Mouse (Mus musculus): ENCODE data around the gene Slc1a3.

The Slc1a3 gene

GRCm38 (mm10) chr15:8655251-8655650, 55.3 kb downstream of the Slc1a3 start:
- DNase-seq = no peak

DNA sequence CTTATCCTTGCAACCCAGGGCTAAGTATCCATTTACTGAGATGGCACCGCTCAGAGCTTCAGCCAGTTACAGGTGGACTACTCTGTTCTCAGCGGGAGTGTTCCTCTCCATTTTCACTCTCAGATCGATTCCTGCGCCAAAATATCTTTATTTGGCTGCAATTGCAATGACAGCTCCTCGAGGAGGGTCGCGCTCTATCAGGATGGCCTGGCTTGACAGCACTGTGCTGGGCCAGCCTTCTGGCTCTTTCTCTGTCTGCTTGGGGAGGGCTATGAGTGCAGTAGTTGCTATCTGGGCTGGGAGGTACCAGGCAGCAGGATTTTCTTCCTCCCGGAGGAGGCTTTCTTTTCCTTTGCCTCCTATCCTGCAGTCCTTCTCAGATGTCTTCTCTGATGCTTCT, 57.9 kb downstream of the Slc1a3 start:
- DNase-seq = no peak

DNA sequence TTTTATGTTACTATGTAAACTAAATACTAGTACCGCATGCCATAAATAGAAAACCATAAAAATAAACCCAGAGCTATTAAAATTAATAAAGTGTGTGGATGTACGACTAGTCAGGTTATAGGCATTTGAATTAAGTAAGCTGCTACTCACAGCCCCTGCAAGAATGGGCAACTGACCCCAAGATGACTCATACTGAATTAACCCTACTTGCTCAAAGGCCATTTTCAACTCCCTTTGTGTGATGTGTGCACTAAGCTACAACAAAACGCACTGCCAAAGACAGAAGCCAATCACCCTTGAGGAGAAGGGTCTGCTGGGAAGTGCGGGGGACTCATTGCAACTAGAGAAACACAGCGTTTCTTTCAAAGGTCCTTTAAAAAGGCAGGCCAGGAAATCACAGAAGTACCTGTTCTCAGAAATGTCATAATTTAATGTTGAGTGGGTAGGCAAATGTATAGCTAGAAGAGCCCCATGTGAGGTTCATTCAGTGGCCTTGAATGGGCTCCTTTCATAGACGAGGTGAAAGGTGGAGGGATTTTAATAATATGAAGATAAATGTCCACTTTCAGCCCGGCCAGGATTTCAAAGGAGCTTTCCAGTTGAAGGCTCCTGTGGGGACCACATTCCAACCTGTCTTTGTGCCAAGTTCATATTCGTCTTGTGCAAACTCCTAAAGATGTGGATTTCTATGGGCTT, 66.4 kb downstream of the Slc1a3 start:
- no peak for DNase-seq

- DNase-seq = no peak
These were observed 70.7 kb downstream of the Slc1a3 start for GRCm38 (mm10) chr15:8639856-8640255.

DNA sequence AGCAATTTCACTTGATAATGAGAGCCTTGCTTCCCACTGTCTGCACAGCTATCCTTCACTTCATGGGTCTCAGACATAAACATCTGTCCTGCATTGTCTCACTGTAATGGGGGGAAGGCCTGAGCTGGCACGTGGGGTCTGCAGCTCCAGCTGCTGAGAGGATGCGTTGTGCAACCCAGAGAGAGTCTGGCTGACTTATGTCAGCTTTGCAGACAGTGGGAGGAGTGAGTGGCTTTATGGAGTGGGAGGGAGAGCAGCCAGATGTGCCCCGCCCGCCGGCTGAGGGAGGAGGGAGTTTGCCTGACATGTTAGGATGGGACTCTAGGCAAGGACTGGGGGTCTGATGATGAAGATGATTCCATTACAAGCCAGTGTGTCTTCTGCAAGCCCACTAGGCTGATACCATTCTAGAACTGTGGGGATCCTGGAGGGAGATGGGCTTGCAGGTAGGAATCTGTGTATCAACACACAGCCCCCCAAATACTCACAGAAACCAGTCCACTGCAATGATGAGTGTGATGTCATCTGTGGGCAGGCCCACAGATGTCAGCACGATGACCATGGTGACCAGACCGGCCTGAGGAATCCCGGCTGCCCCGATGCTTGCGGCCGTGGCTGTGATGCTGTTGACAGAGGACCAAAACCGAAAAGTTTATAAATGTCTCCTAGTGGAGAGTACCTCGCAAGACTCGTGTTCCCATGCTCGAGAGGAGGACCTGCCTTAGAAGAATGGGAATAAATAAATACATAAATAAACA, 71.8 kb downstream of the Slc1a3 start:
- DNase-seq = no peak

- DNase-seq = no peak
These were observed 73.3 kb downstream of the Slc1a3 start for GRCm38 (mm10) chr15:8637283-8637682.

GRCm38 (mm10) chr15:8635974-8636373, 74.6 kb downstream of the Slc1a3 start:
- no peak for DNase-seq

DNA sequence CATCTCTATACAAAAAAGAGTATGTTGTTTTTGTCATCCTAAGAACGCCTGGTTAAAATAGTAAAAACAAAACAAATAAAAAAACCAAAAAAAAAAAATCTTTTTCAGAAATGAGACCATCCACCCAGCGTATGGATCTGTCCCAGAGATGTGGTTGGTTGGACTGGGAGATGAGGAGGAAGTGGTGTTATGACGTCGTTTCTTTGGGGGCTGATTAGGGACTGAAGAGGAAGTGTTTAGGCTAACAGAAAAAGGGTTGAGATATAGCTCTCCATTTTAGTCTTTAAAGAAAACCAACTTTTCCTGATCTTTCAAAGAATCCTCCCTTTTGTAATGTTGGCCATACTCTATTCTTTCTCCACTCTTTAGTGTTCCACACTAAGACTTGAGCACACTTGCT, 75.8 kb downstream of the Slc1a3 start:
- DNase-seq = no peak

DNA sequence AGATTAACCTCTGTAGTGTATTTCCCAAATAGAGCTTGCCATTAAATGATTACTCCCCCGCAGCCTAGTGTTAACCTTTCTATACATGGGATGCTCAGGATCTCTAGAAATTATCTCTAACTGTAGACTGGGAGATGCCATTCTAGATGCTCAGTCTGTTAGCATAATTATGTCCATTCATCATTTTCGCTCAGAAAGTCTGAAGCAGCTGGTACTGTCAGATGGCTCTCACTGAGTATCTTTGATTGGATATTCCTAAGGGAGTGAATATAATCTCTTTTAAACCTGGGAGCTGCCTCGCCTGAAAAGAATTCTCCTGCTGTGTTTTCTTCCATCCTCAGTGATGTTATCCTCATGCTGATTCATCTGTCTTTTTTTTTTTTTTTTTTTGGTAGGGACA, 76.2 kb downstream of the Slc1a3 start:
- no peak for DNase-seq

DNA sequence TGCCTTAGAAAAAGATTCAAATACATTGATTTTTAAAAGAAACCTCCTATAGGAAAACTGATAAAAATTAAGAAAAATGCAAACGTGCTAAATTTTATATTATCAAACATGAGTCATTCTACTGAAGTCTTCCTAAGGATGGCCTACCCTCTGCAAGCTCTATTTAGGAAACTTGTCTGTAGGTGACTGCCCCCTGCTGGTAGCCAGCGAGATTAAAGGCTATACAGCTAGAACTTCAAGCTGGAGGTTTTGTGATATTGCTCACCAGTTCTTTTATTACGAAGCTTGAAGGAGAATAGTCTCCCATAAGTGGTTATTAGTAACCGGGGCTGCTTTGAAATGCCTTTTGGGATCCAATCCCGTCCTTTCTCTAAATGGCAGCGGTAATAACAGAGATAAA, 77.2 kb downstream of the Slc1a3 start:
- peak; percentile 64 for DNase-seq

- no peak for DNase-seq
These were observed 78.2 kb downstream of the Slc1a3 start for GRCm38 (mm10) chr15:8632361-8632760.

DNA sequence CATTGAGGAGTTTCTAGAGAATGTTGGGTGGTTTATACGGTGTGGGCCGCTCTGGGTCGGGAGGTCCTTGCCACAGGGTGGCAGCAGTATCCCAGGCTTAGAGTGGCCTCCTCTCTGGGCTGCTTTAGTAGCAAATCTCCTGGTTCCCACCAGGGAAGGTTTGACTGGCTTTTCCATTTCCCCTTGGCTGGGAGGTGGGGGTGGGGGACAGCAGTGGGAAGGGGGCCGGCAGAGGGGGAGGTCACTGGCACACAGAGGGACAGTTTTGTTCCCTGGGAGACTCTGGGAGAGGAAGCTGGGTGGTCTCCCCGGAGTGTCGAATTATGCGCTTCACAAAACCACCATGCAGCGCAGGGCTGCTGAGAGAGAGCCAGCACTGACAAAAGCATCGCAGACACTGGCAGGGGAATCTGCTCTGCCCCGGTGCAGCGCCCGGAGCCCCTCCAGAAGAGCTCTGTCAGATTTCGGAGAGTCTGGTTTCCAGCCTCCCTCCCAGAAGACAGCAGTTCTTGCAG, 81.2 kb downstream of the Slc1a3 start:
- peak; percentile 61 for DNase-seq

- peak; percentile 22 for DNase-seq
These were observed 82.4 kb downstream of the Slc1a3 start for GRCm38 (mm10) chr15:8628150-8628549.

DNA sequence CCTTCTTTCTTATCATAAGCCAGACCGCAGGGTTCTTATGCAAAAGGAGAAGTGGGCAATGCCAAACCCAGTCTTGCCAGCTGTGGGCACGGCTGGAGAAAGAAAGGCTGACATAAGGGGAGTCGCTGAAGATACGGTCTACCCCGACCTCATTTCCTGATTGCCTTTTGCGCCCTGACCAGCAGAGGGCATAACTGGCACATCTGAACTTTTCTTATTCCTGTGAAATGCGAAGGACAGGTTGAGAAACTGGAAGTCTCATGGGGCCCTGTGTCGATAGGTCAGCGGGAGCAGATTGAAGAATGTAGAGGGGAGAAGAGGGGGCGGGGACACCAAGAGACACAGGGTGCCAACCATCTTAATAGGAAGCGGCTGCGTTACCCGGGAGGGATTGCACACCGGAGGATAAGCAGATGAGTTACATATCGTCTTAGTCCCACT, 83.4 kb downstream of the Slc1a3 start:
- peak; percentile 72 for DNase-seq

DNA sequence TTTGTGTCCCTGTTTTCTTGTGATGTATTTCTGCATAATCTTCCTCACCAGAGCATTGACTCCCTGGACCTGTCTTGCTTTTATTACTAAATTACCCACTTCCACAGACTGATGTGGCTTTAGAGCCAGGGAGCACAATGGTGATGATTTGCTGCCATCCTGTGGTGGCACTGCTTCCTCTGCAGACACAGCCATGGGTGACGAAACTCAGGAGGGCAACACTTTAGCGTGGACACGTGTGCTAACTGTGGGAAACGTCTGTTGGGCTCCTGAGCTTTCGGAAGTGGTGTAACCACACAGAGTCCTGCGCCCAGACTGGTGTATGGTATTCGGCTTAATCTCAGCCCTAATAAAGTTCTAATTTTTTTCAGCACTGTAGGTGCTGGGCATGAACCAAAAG, 85.2 kb downstream of the Slc1a3 start:
- DNase-seq = peak; percentile 28

DNA sequence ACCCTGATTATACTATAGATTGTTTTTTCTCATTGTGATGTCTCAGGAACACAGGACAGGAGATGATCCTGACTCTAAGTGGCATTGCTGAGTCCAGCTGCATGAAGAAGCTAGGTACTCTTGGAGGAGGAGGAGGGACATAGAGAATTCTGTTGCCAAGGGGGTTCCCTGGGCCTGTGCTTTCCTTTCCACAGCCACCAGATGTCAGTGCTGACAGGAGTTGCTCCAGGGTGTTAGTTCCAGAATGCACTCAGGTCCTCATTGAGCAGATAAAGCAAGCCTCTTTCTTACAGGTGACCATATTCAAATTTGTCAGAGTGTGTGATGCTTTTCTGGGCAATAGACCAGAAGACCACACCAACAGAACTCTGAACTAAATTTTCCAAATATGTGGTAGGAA, 86.7 kb downstream of the Slc1a3 start:
- DNase-seq = no peak

GRCm38 (mm10) chr15:8619479-8620026, 91.0 kb downstream of the Slc1a3 start:
- DNase-seq = no peak

DNA sequence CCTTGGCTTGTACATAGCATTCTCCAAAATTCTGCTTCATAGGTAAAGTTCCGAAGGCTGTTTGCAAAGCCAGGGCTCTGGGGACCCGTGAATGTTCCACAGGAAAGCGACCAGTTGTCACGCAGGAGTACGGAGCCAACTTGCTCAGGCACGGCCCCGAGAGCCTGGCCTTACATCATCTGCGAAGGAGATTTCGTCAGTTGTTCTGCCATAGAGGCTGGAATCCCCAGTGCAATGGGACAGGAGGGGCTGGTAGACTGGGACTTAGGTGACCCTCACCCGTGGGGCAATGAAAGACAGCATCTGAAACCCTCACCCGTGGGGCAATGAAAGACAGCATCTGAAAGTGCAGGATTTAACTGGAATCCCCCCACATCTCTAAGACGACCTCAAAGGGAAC, 94.3 kb downstream of the Slc1a3 start:
- DNase-seq = no peak

DNA sequence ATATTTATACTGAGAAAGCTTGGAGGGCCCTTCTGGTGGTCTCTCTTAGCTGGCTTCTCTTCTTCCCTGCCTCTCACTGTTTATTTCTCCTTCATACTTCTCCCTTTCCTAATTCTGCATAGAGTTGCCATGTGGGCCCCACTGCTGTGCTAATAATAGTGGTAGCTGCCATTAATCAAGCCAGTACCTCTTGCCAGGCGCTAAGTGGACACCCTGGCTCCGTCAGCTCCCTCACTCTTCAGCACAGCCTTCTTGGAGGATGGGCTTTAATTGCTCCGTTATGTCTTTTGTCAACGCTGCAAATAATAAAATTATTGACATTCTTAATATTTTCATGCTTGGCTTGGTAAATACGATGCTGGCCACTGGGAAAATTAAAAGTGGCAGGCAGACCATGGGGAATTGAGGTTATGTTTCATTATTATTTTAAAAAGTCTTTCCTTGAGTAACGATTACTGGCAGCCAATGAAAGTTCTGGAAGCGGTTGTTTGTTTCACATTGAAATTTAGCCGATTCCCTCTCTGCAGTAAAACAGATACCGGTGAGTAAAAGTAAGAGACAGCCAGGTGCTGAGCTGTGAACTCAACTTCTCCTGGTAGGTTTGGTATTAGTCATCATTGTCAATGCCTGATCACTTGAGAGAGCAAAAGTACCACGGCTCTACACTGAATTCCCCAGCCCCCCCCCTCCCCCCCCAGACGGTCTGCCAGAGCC, 94.9 kb downstream of the Slc1a3 start:
- no peak for DNase-seq

DNA sequence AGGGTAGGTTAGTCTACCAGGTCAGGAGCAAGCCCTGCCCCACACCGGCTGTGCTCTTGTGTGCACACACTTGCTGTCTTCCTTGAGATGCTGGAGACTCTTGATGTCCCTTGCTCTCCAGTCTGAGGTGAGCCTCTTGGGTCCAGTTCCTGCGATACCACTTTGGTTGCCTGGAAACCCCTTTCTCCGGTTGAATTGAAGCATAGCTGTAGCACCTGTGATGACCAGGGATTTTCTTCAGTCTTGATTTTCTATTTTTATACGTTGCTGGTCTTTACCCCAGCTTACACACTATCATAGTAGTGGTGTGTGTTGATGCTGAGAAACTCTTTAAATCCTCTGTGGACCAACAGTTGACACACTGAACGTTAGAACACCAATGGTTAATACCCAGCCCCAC, 95.9 kb downstream of the Slc1a3 start:
- no peak for DNase-seq

DNA sequence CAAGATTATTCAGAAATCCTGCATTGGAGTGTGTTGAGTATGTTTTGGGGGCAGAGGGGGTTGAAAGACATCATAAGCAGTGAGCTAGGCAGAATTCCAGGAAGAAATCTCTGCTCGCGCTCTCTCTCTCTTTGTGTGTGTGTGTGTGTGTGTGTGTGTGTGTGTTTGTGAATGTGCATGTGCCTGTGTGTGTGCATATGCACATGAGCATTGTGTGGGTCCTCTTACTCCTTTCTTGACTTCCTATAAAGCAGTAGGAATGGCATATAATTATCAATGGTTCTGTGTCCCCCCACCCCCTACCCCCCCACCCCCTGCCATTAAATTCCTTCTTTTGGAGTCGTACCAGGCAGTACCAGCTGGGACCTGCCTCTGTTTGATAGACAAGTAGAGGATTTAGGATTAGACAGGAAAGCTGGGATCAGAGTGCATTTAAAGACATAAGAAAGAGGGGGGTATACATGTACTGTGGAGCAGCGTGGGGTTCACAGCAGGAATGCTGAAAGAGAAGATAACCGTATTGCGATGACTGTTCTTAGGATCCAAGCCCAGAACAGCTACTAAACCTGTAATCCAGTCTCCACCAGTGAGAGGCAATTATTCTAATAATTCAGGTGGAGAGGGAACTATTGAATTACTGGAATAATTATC, 104.9 kb downstream of the Slc1a3 start:
- DNase-seq = no peak

DNA sequence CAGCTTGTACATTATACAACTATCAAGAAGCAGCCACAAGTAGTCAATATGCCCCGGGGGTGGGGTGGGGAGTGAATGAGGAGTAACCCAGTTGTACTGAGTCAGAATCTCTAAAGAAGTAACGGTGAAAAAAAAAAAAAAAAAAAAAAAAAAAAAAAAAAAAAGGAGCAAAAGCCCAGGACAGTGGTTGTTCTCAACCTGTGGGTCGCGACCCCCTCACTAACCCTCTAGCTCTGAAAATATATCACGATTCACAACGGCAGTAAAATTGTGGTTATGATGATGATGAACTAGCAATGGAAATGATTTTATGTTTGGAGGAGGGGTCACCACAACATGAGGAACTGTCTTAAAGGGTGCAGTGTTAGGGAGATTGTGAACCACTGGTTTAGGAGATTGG, 108.2 kb downstream of the Slc1a3 start:
- DNase-seq = no peak
